Mouse (Mus musculus): ENCODE data around the gene Gpr174. TPM values are rescaled to one million over a fixed set of nuclear protein-coding genes. Genes with fewer than 3 reads are reported as not detected.

The Gpr174 gene
- polyA plus RNA-seq, 1 experiment from 2014 or later, result not detected

DNA sequence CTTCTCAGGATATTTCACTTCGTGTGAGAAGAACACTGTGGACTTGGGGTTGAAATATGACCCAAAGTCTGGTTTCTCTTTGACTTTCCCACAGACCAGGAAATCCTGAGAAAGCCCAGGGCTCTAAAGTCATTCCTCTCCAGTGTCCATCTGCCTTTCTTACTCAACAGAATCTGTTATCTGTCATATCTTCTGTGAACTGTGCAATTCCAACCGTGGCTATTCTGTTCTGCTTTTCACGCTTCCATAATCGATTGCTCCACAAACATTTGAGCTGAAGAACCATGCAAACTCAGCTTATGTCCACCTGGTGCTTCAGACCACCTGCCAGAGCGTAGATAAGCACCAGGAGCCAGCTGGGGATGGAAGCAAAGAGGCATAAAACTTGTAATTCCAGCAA lies 56.9 kb downstream of the Gpr174 start:
- Histone ChIP-seq H3K9me3 (ENCODE audit: low read length) (no peaks in the 10 kb centered on the region), H3K4me1 (ENCODE audit: insufficient read depth, low read depth, low read length) (no peaks in the 10 kb centered on the region), H3K27me3 (replicated peaks; ENCODE audit: insufficient read depth, low read length) (no peaks in the 10 kb centered on the region), H3K4me3 (ENCODE audit: low read depth, low read length) (no peak overlapping the region), H3K9ac (replicated peaks; ENCODE audit: low read depth) (no peak overlapping the region), H3K4me2 (replicated peaks; ENCODE audit: low read depth, low read length) (no peak overlapping the region), H3K36me3 (ENCODE audit: insufficient read depth, low read length) (no peaks in the 10 kb centered on the region), H3K27ac (ENCODE audit: low read length) (no peak overlapping the region)
- TF ChIP-seq EP300 (IDR thresholded peaks at IDR 0.05) (no peak), CTCF (IDR thresholded peaks at IDR 0.05) (no peak)
- WGBS, result 40% methylated on average over 5 of the region's 5 CpGs
- ATAC-seq, result no peak
- no peak for DNase-seq (ENCODE audit: low spot score)

DNA sequence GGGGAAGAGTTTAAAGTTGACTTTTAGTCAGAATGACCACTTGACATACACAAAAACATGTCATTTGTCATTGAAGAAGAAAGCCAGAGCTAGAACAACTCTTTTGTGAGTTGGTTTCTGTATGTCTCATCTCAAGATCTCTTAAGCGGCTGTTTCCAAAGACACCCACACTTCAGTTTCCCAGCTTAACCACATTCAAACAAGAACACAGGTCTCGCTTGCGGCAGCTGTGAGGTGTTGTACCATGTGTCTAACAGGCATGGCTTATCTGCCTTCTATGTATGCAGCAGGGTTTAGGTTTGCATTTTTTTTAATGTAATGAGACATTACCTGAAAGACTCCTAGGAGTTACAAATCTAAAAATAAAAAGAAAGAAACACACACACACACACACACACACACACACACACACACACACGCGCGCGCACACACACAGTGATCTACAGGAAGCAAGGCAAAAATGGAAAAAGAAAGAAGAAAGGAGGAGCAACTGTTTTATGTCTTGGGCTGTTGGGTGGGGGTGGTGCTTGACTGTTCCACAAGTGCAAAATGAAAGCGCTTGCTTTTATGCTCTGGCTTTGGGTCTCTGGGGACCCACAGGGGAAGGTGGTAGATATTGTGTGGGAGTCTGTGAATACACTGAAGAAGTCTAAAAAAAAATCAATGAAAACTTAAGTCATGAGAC lies 70.2 kb downstream of the Gpr174 start:
- ATAC-seq, result no peak
- Histone ChIP-seq H3K9me3 (ENCODE audit: low read length) (no peaks in the 10 kb centered on the region), H3K4me1 (ENCODE audit: insufficient read depth, low read depth, low read length) (no peaks in the 10 kb centered on the region), H3K4me3 (ENCODE audit: low read depth, low read length) (no peak overlapping the region), H3K27me3 (replicated peaks; ENCODE audit: insufficient read depth, low read length) (no peaks in the 10 kb centered on the region), H3K27ac (ENCODE audit: low read length) (no peak overlapping the region), H3K9ac (replicated peaks; ENCODE audit: low read depth) (no peak overlapping the region), H3K4me2 (replicated peaks; ENCODE audit: low read depth, low read length) (no peak overlapping the region), H3K36me3 (ENCODE audit: insufficient read depth, low read length) (no peaks in the 10 kb centered on the region)
- no peak for DNase-seq (ENCODE audit: low spot score)
- TF ChIP-seq EP300 (IDR thresholded peaks at IDR 0.05) (no peak), CTCF (IDR thresholded peaks at IDR 0.05) (no peak)
- WGBS, result 84% methylated on average over 8 of the region's 8 CpGs

DNA sequence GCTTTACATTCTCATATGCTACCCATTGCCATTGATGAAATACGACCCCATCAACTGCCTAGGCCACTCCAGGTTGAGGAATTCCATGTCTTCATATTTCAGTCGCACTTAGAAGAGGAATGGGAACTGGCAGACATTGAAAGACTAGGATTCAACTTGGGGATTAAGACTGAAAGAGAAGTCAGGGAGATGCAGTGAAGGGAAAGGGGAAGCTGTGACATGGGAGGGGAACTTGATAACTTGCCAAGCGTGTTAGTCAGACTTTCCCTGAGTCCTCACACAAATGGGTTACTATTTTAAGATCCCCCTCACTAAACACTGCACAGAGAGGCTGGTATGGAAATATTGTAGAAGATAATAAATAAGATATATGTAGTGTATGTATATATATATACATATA lies 74.2 kb downstream of the Gpr174 start:
- Histone ChIP-seq H3K9ac (replicated peaks; ENCODE audit: low read depth) (no peak overlapping the region), H3K9me3 (ENCODE audit: low read length) (no peaks in the 10 kb centered on the region), H3K27ac (ENCODE audit: low read length) (no peak overlapping the region), H3K27me3 (replicated peaks; ENCODE audit: insufficient read depth, low read length) (no peaks in the 10 kb centered on the region), H3K4me2 (replicated peaks; ENCODE audit: low read depth, low read length) (no peak overlapping the region), H3K4me3 (ENCODE audit: low read depth, low read length) (no peak overlapping the region), H3K4me1 (ENCODE audit: insufficient read depth, low read depth, low read length) (no peaks in the 10 kb centered on the region), H3K36me3 (ENCODE audit: insufficient read depth, low read length) (no peaks in the 10 kb centered on the region)
- 57% methylated on average over 3 of the region's 3 CpGs for WGBS
- DNase-seq (ENCODE audit: low spot score), result no peak
- no peak for ATAC-seq
- TF ChIP-seq EP300 (IDR thresholded peaks at IDR 0.05) (no peak), CTCF (IDR thresholded peaks at IDR 0.05) (no peak)

DNA sequence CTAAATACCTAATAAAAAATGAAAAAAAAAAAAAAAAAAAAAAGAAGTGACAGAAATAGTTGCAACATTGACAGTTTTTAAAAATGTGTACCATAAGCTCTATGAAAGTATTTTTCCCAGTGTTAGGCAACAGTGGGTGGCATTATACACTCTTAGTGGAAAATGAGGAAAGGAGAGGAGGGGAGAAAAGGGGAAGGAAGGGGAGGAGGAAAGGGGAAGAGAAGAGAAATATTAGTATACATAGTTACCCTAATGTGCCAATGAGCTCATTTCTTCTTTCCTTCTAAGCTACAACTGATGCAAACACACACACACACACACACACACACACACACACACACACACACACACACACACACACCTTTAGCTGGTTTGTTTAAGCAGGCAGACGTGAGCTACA lies 80.9 kb downstream of the Gpr174 start:
- Histone ChIP-seq H3K27ac (ENCODE audit: low read length) (no peak overlapping the region), H3K27me3 (replicated peaks; ENCODE audit: insufficient read depth, low read length) (no peaks in the 10 kb centered on the region), H3K4me3 (ENCODE audit: low read depth, low read length) (no peak overlapping the region), H3K9me3 (ENCODE audit: low read length) (no peaks in the 10 kb centered on the region), H3K9ac (replicated peaks; ENCODE audit: low read depth) (no peak overlapping the region), H3K36me3 (ENCODE audit: insufficient read depth, low read length) (no peaks in the 10 kb centered on the region), H3K4me1 (ENCODE audit: insufficient read depth, low read depth, low read length) (no peaks in the 10 kb centered on the region), H3K4me2 (replicated peaks; ENCODE audit: low read depth, low read length) (no peak overlapping the region)
- DNase-seq (ENCODE audit: low spot score) (no peak), ATAC-seq (no peak)
- TF ChIP-seq CTCF (IDR thresholded peaks at IDR 0.05) (no peak), EP300 (IDR thresholded peaks at IDR 0.05) (no peak)
- 83% methylated on average over 1 of the region's 1 CpGs for WGBS

DNA sequence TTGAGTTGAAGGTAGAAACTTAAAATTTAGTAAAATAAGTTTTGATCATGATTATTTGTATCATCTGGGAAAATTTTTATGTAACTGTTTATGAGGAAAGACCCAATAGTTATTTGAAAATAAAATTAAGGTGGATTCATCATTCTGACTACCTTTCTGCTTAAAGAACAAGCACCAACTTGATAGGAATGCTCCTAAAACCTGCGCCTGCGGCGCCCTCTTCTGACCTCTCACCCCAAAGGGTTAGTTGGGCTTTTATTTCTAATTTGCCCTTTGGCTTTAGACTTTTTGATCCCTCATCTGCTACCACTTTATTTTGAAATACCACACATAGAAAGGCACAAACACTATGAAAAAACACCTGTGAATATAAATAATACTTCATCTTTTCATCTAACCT lies 86.3 kb downstream of the Gpr174 start:
- Histone ChIP-seq H3K27me3 (replicated peaks; ENCODE audit: insufficient read depth, low read length) (no peaks in the 10 kb centered on the region), H3K4me2 (replicated peaks; ENCODE audit: low read depth, low read length) (no peak overlapping the region), H3K4me1 (ENCODE audit: insufficient read depth, low read depth, low read length) (no peaks in the 10 kb centered on the region), H3K36me3 (ENCODE audit: insufficient read depth, low read length) (no peaks in the 10 kb centered on the region), H3K27ac (ENCODE audit: low read length) (no peak overlapping the region), H3K4me3 (ENCODE audit: low read depth, low read length) (no peak overlapping the region), H3K9ac (replicated peaks; ENCODE audit: low read depth) (no peak overlapping the region), H3K9me3 (ENCODE audit: low read length) (no peaks in the 10 kb centered on the region)
- DNase-seq (ENCODE audit: low spot score) (no peak), ATAC-seq (no peak)
- TF ChIP-seq EP300 (IDR thresholded peaks at IDR 0.05), result no peak
- no peak for TF ChIP-seq CTCF (IDR thresholded peaks at IDR 0.05)
- WGBS, result 54% methylated on average over 3 of the region's 3 CpGs

Other genes with a start within 250 kb of the Gpr174 start
- gene P2ry10, start 167.4 kb upstream of the Gpr174 start, polyA plus RNA-seq (2015; fragmentation: Nextera tagmentation; extraction: Ambion mirVana), result 0.11 and 0.14 TPM in 2 replicates
- gene P2ry10b, start 107.0 kb upstream of the Gpr174 start, polyA plus RNA-seq (2015; fragmentation: Nextera tagmentation; extraction: Ambion mirVana), result 1.4 and 1.5 TPM in 2 replicates
- gene Itm2a, start 147.5 kb downstream of the Gpr174 start, polyA plus RNA-seq (2015; fragmentation: Nextera tagmentation; extraction: Ambion mirVana), result 258 and 280 TPM in 2 replicates